Mouse (Mus musculus) lung, embryonic 16.5 days (tissue): ENCODE measurements at regions not wholly inside any gene's neighbourhood (a gene's known extent, or its start where the extent isn't known, plus 50 kb on each side); places are given as distances from the start of the nearest gene placed in this dataset.
"Not testable (repeated sequence)": the region's sequence is repeated elsewhere in the genome, so short reads cannot be mapped to it uniquely, and the experiment has no call there.

Experiments
- ATAC-seq: fragments of 200-750 bp; cut with Nextera tagmentation; 2 replicates; pipeline ENCODE4 v1.8.0; 2017; ENCODE audit warnings: low read depth, mild to moderate bottlenecking, moderate library complexity
- H3K27ac ChIP-seq: fragments of 300-500 bp; sonication (generic); 2 replicates; pipeline ENCODE4 v1.5.1; 2014; ENCODE audit warnings: mild to moderate bottlenecking, control low read depth, low read length
- H3K27me3 ChIP-seq: fragments of 300-500 bp; sonication (generic); 2 replicates; pipeline ENCODE4 v1.6.1; 2014; ENCODE audit warnings: low read depth, low read length, mixed read lengths; ENCODE audit not compliant: control insufficient read depth, insufficient read depth
- H3K36me3 ChIP-seq: fragments of 300-500 bp; sonication (generic); 2 replicates; pipeline ENCODE4 v1.6.1; 2014; ENCODE audit warnings: low read length; ENCODE audit not compliant: control insufficient read depth, insufficient read depth
- H3K4me1 ChIP-seq: fragments of 300-500 bp; sonication (generic); replicated peaks from 2 replicates; pipeline ENCODE4 v1.6.1; 2014; ENCODE audit warnings: low read length, mixed read lengths; ENCODE audit not compliant: control insufficient read depth, insufficient read depth
- H3K4me2 ChIP-seq: fragments of 300-500 bp; sonication (generic); 2 replicates; pipeline ENCODE4 v1.6.1; 2014; ENCODE audit warnings: low read depth, low read length, control low read depth
- H3K4me3 ChIP-seq: fragments of 300-500 bp; sonication (generic); 2 replicates; pipeline ENCODE4 v1.5.1; 2014; ENCODE audit warnings: mild to moderate bottlenecking, low read length, control low read depth
- H3K9ac ChIP-seq: fragments of 300-500 bp; sonication (generic); 2 replicates; pipeline ENCODE4 v1.6.1; 2014; ENCODE audit warnings: low read length, control low read depth
- H3K9me3 ChIP-seq: fragments of 300-500 bp; sonication (generic); 2 replicates; pipeline ENCODE4 v1.6.1; 2016; ENCODE audit warnings: low read length; ENCODE audit not compliant: control insufficient read depth
- WGBS: fragments of 180-500 bp; shearing (Covaris S2); extraction: QIAGEN DNeasy Blood & Tissue Kit; methylation state at CpG from one replicate; pipeline ENCODE4 v1.1.7; 2014; 5-methylcytosine and 5-hydroxymethylcytosine counted together

- no peak for ATAC-seq
- Histone ChIP-seq H3K4me2 (no peak overlapping the region), H3K27ac (no peak overlapping the region), H3K4me3 (no peak overlapping the region), H3K27me3 (no peaks in the 10 kb centered on the region), H3K9ac (no peak overlapping the region), H3K4me1 (peaks cover 3% of the 10 kb centered on the region; the same call in 1 of the 2 replicates), H3K9me3 (no peaks in the 10 kb centered on the region), H3K36me3 (no peaks in the 10 kb centered on the region)
- 78% methylated on average over 6 of the region's 6 CpGs for WGBS
Measured at GRCm38 (mm10) chr9:14074273-14074672, 200.6 kb upstream of the Sesn3 start.

GRCm38 (mm10) chr9:14074866-14075265, 200.0 kb upstream of the Sesn3 start:
- not testable (repeated sequence) for H3K9ac ChIP-seq, H3K4me2 ChIP-seq, H3K36me3 ChIP-seq, ATAC-seq, H3K4me1 ChIP-seq, H3K9me3 ChIP-seq, H3K27me3 ChIP-seq, H3K27ac ChIP-seq, H3K4me3 ChIP-seq

GRCm38 (mm10) chr9:14075452-14075851, 199.4 kb upstream of the Sesn3 start:
- Histone ChIP-seq H3K4me3 (no peak overlapping the region), H3K9me3 (no peaks in the 10 kb centered on the region), H3K27ac (no peak overlapping the region), H3K27me3 (no peaks in the 10 kb centered on the region), H3K9ac (no peak overlapping the region), H3K36me3 (no peaks in the 10 kb centered on the region), H3K4me2 (no peak overlapping the region), H3K4me1 (peaks cover 3% of the 10 kb centered on the region; the same call in 1 of the 2 replicates)
- peak; percentile 84 for ATAC-seq
- WGBS: 26% methylated on average over 4 of the region's 4 CpGs

- WGBS: 92% methylated on average over 1 of the region's 1 CpGs
- Histone ChIP-seq H3K27ac (no peak overlapping the region), H3K9ac (no peak overlapping the region), H3K4me1 (peaks cover 3% of the 10 kb centered on the region; the same call in 1 of the 2 replicates), H3K4me3 (no peak overlapping the region), H3K36me3 (no peaks in the 10 kb centered on the region), H3K9me3 (no peaks in the 10 kb centered on the region), H3K27me3 (no peaks in the 10 kb centered on the region), H3K4me2 (no peak overlapping the region)
- ATAC-seq: no peak
Measured at GRCm38 (mm10) chr9:14075868-14076267, 199.0 kb upstream of the Sesn3 start.

- Histone ChIP-seq H3K4me2 (no peak overlapping the region), H3K27me3 (no peaks in the 10 kb centered on the region), H3K4me3 (no peak overlapping the region), H3K4me1 (peaks cover 7% of the 10 kb centered on the region; the same call in 1 of the 2 replicates), H3K27ac (no peak overlapping the region), H3K9ac (no peak overlapping the region), H3K36me3 (no peaks in the 10 kb centered on the region), H3K9me3 (no peaks in the 10 kb centered on the region)
- no peak for ATAC-seq
- WGBS: 40% methylated on average over 5 of the region's 5 CpGs
Measured at GRCm38 (mm10) chr9:14076728-14077127, 198.1 kb upstream of the Sesn3 start.

GRCm38 (mm10) chr9:14081138-14081537, 193.7 kb upstream of the Sesn3 start:
- no peak overlapping the region for H3K27ac ChIP-seq
- no peak for ATAC-seq
- 26% methylated on average over 4 of the region's 4 CpGs for WGBS

GRCm38 (mm10) chr9:14086201-14086600, 188.7 kb upstream of the Sesn3 start:
- H3K4me3 ChIP-seq: no peak overlapping the region
- ATAC-seq: no peak
- no peak overlapping the region for H3K9ac ChIP-seq
- no peak overlapping the region for H3K27ac ChIP-seq
- WGBS: 48% methylated on average over 2 of the region's 2 CpGs
- peaks cover 15% of the 10 kb centered on the region; the same call in 1 of the 2 replicates for H3K4me1 ChIP-seq
- H3K9me3 ChIP-seq: no peaks in the 10 kb centered on the region
- H3K36me3 ChIP-seq: no peaks in the 10 kb centered on the region
- no peak overlapping the region for H3K4me2 ChIP-seq
- no peaks in the 10 kb centered on the region for H3K27me3 ChIP-seq

More at GRCm38 (mm10) chr9:14081138-14081537, 193.7 kb upstream of the Sesn3 start:
- 0 out of 2 replicates have a peak, but pooled peaks cover 4% of the 10 kb centered on the region for H3K4me1 ChIP-seq
- H3K9ac ChIP-seq: no peak overlapping the region
- H3K36me3 ChIP-seq: no peaks in the 10 kb centered on the region
- H3K27me3 ChIP-seq: no peaks in the 10 kb centered on the region
- no peak overlapping the region for H3K4me3 ChIP-seq
- H3K4me2 ChIP-seq: no peak overlapping the region
- no peaks in the 10 kb centered on the region for H3K9me3 ChIP-seq

GRCm38 (mm10) chr9:14086611-14087010, 188.3 kb upstream of the Sesn3 start:
- Histone ChIP-seq H3K27me3 (no peaks in the 10 kb centered on the region), H3K9me3 (no peaks in the 10 kb centered on the region), H3K4me2 (no peak overlapping the region), H3K36me3 (no peaks in the 10 kb centered on the region), H3K9ac (no peak overlapping the region), H3K4me1 (peaks cover 12% of the 10 kb centered on the region), H3K27ac (no peak overlapping the region), H3K4me3 (no peak overlapping the region)
- WGBS: 79% methylated on average over 3 of the region's 3 CpGs
- ATAC-seq: no peak

- H3K4me3 ChIP-seq: no peak overlapping the region
- no peaks in the 10 kb centered on the region for H3K9me3 ChIP-seq
- no peaks in the 10 kb centered on the region for H3K36me3 ChIP-seq
- H3K27ac ChIP-seq: no peak overlapping the region
- WGBS: 65% methylated on average over 4 of the region's 4 CpGs
- H3K27me3 ChIP-seq: no peaks in the 10 kb centered on the region
- H3K4me1 ChIP-seq: peaks cover 12% of the 10 kb centered on the region
- no peak overlapping the region for H3K9ac ChIP-seq
- ATAC-seq: no peak
- H3K4me2 ChIP-seq: no peak overlapping the region
Measured at GRCm38 (mm10) chr9:14087874-14088273, 187.0 kb upstream of the Sesn3 start.

- peak; percentile 75 for ATAC-seq
- Histone ChIP-seq H3K4me2 (no peak overlapping the region), H3K27me3 (no peaks in the 10 kb centered on the region), H3K9me3 (no peaks in the 10 kb centered on the region), H3K9ac (no peak overlapping the region), H3K4me3 (no peak overlapping the region), H3K36me3 (no peaks in the 10 kb centered on the region), H3K27ac (no peak overlapping the region; the same call in 1 of the 2 replicates), H3K4me1 (peaks cover 12% of the 10 kb centered on the region)
- 46% methylated on average over 8 of the region's 8 CpGs for WGBS
Measured at GRCm38 (mm10) chr9:14089791-14090256, 185.0 kb upstream of the Sesn3 start.
